Mouse (Mus musculus): Measurements from ENCODE around the gene Psme4. TPM values are rescaled to one million over a fixed set of nuclear protein-coding genes. Genes with fewer than 3 reads are reported as not detected.

Gene Psme4
- polyA plus RNA-seq, 1 experiment, result 102 TPM

DNA sequence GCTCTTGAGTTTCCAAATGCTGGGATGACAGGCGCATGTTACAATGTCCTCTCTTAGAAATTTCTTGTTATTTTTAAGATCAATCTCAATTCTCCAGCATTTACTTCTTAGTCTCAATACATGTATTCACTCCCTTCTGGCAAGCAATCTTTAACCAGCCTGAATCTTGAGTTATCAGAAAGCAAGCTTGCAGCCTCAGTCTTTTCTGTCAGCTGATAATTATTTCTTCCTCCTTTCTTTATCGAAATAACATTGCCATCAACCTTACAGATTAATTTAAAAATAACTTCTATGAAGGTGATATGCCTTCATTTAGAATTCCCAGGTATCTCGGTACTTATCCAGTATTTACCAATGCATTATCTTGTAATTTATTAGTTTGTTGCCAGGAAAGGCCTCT is 709 bp upstream of the Psme4 start:
- TF ChIP-seq CTCF (IDR thresholded peaks at IDR 0.05; ENCODE audit: control insufficient read depth, insufficient read depth, insufficient replicate concordance, low read depth, low read length), result no peak
- TF ChIP-seq POLR2A (IDR thresholded peaks at IDR 0.05; ENCODE audit: control insufficient read depth, low read depth, low read length), result no peak
- H3K4me1 ChIP-seq (ENCODE audit: control insufficient read depth, insufficient read depth, low read length), result no peaks in the 10 kb centered on the region; the same call in 1 of the 2 replicates
- H3K27me3 ChIP-seq (ENCODE audit: control insufficient read depth, insufficient read depth, low read length), result no peaks in the 10 kb centered on the region
- no peak overlapping the region for H3K4me3 ChIP-seq (ENCODE audit: control insufficient read depth, low read depth, low read length)
- H3K27ac ChIP-seq (ENCODE audit: control insufficient read depth, insufficient read depth, low read depth, low read length), result no peak overlapping the region
- H3K36me3 ChIP-seq (ENCODE audit: control insufficient read depth, insufficient read depth, low read length), result no peaks in the 10 kb centered on the region

DNA sequence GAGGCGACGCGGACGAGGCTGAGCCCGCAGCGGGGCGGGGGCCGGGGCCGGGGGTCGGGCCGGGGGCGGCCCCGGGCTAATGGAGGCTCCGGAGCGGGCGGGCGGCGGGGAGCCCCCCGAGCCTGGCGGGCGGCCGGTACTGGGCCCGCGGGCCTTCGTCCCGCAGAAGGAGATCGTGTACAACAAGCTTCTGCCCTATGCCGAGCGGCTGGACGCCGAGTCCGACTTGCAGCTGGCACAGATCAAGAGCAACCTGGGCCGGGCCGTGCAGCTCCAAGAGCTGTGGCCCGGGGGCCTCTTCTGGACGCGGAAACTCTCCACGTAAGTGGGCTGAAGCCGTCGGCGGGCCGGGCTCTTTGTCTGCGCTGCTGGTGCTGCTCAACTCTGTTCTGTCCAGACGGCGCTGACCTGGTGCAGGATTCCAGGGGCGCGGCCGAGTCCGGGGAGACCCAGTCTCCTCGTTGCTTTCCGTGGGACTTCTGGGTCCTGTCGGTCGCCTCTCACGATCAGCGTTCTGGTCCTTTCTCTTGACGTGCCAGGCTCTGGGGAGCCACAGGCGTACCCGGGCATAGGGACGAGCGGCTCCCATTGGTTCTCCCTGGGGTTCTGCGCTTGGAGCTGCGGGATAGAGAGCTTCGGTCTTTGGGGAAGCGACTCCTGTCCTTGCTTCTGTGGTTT is 517 bp downstream of the Psme4 start:
- H3K27me3 ChIP-seq (ENCODE audit: control insufficient read depth, insufficient read depth, low read length), result no peaks in the 10 kb centered on the region
- H3K4me3 ChIP-seq (ENCODE audit: control insufficient read depth, low read depth, low read length), result peak overlapping the region; percentile 92
- H3K36me3 ChIP-seq (ENCODE audit: control insufficient read depth, insufficient read depth, low read length), result no peaks in the 10 kb centered on the region
- H3K4me1 ChIP-seq (ENCODE audit: control insufficient read depth, insufficient read depth, low read length), result no peaks in the 10 kb centered on the region; the same call in 1 of the 2 replicates
- TF ChIP-seq CTCF (IDR thresholded peaks at IDR 0.05; ENCODE audit: control insufficient read depth, insufficient read depth, insufficient replicate concordance, low read depth, low read length) (no peak), POLR2A (IDR thresholded peaks at IDR 0.05; ENCODE audit: control insufficient read depth, low read depth, low read length) (no peak)
- H3K27ac ChIP-seq (ENCODE audit: control insufficient read depth, insufficient read depth, low read depth, low read length), result peak overlapping the region; percentile 81

DNA sequence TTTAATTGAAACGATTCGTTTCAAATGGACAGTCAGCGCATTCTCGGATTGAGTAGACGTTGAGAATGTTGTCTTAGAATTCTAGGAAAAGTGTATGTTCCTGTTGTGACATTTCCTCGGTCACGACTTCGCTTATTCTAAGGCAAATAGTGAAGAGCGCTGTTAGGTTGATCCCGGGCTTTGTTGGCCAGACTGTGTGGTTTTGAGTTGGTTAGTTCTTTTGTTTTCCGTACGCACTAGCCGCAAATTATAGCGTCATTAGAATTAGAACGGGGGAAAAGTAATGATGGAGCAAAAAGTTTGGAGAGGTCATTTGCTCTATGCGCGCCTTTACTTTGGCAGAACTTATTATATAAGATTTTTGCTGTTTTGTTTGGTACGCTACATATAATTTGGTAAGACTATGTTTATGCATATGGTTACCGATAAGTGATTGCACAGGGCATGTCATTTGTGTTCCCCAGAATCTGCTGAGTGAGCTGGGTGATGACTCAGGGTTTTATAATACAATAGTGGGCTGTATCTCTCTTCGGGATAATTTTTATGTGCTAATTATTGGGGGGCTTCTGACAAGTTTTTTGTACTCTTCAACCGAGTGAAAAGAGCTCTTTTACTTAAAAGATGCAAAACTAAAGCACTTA is 1.4 kb downstream of the Psme4 start:
- Histone ChIP-seq H3K4me3 (ENCODE audit: control insufficient read depth, low read depth, low read length) (peak overlapping the region; percentile 92), H3K36me3 (ENCODE audit: control insufficient read depth, insufficient read depth, low read length) (no peaks in the 10 kb centered on the region), H3K4me1 (ENCODE audit: control insufficient read depth, insufficient read depth, low read length) (no peaks in the 10 kb centered on the region; the same call in 1 of the 2 replicates), H3K27me3 (ENCODE audit: control insufficient read depth, insufficient read depth, low read length) (no peaks in the 10 kb centered on the region), H3K27ac (ENCODE audit: control insufficient read depth, insufficient read depth, low read depth, low read length) (peak overlapping the region; percentile 81)
- TF ChIP-seq CTCF (IDR thresholded peaks at IDR 0.05; ENCODE audit: control insufficient read depth, insufficient read depth, insufficient replicate concordance, low read depth, low read length), result no peak
- no peak for TF ChIP-seq POLR2A (IDR thresholded peaks at IDR 0.05; ENCODE audit: control insufficient read depth, low read depth, low read length)

DNA sequence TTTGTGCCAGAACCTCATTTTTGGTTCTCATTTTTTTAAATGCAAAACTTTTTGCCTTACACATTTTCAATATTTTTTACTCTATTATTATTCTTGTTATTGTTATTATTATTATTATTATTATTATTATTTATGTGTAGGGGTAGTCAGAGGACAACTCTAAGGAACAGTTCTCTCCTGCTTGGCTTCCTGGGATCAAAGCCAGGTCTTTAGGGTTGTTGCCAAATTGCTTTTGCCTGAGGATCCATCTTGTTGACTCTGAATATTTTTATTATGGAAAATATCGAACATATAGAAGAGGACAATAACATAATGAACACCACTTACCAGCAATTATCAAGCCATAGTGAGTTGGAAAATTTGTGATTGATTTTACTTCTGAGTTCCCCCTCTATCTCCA is 3.1 kb downstream of the Psme4 start:
- TF ChIP-seq CTCF (IDR thresholded peaks at IDR 0.05; ENCODE audit: control insufficient read depth, insufficient read depth, insufficient replicate concordance, low read depth, low read length), result no peak
- H3K36me3 ChIP-seq (ENCODE audit: control insufficient read depth, insufficient read depth, low read length), result no peaks in the 10 kb centered on the region
- no peak overlapping the region for H3K27ac ChIP-seq (ENCODE audit: control insufficient read depth, insufficient read depth, low read depth, low read length)
- no peak overlapping the region for H3K4me3 ChIP-seq (ENCODE audit: control insufficient read depth, low read depth, low read length)
- H3K4me1 ChIP-seq (ENCODE audit: control insufficient read depth, insufficient read depth, low read length), result no peaks in the 10 kb centered on the region; the same call in 1 of the 2 replicates
- H3K27me3 ChIP-seq (ENCODE audit: control insufficient read depth, insufficient read depth, low read length), result no peaks in the 10 kb centered on the region

DNA sequence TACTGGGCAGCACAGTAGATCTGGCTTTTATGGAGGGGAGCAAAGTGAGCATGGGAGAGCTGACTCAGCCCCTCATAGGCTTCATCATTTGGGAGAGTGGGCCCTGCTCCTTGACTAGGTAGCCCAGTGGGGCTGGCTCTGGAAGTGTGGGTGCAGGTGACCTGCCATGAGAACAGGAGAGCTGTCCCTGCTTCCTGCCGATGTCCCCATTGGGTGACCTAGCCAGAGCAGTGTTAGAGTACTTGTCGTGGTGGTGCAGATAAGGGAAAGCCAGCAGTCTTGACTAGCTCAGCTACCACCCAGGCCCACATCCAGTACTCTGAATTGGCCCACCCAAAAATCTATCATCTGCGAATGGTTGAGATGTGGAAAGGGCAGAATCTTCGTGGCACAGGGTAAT is 6.0 kb downstream of the Psme4 start:
- TF ChIP-seq CTCF (IDR thresholded peaks at IDR 0.05; ENCODE audit: control insufficient read depth, insufficient read depth, insufficient replicate concordance, low read depth, low read length), result no peak
- no peak for TF ChIP-seq POLR2A (IDR thresholded peaks at IDR 0.05; ENCODE audit: control insufficient read depth, low read depth, low read length)
- Histone ChIP-seq H3K27me3 (ENCODE audit: control insufficient read depth, insufficient read depth, low read length) (no peaks in the 10 kb centered on the region), H3K27ac (ENCODE audit: control insufficient read depth, insufficient read depth, low read depth, low read length) (no peak overlapping the region), H3K36me3 (ENCODE audit: control insufficient read depth, insufficient read depth, low read length) (no peaks in the 10 kb centered on the region), H3K4me3 (ENCODE audit: control insufficient read depth, low read depth, low read length) (no peak overlapping the region), H3K4me1 (ENCODE audit: control insufficient read depth, insufficient read depth, low read length) (no peaks in the 10 kb centered on the region; the same call in 1 of the 2 replicates)

DNA sequence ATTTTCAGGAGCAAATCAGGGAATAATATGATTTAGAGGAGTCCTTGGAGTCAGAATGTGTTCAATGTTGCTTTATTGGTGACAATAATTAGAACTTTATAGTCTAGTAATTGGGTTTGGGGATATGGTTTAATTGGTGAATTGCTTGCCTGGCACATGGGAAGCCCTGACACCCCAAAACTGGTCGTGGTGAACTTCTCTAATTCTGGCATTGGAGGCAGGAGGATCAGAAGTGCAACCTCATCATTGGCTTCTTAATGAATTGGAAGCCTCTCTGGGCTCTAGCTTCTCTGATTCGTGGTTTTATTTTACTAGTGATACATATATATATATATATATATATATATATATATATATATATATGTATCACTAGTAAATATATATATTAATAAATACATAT is 9.4 kb downstream of the Psme4 start:
- no peak overlapping the region for H3K27ac ChIP-seq (ENCODE audit: control insufficient read depth, insufficient read depth, low read depth, low read length)
- H3K27me3 ChIP-seq (ENCODE audit: control insufficient read depth, insufficient read depth, low read length), result no peaks in the 10 kb centered on the region
- no peaks in the 10 kb centered on the region for H3K36me3 ChIP-seq (ENCODE audit: control insufficient read depth, insufficient read depth, low read length)
- TF ChIP-seq CTCF (IDR thresholded peaks at IDR 0.05; ENCODE audit: control insufficient read depth, insufficient read depth, insufficient replicate concordance, low read depth, low read length) (no peak), POLR2A (IDR thresholded peaks at IDR 0.05; ENCODE audit: control insufficient read depth, low read depth, low read length) (no peak)
- H3K4me3 ChIP-seq (ENCODE audit: control insufficient read depth, low read depth, low read length), result no peak overlapping the region
- H3K4me1 ChIP-seq (ENCODE audit: control insufficient read depth, insufficient read depth, low read length), result peaks cover 5% of the 10 kb centered on the region; the same call in 1 of the 2 replicates

DNA sequence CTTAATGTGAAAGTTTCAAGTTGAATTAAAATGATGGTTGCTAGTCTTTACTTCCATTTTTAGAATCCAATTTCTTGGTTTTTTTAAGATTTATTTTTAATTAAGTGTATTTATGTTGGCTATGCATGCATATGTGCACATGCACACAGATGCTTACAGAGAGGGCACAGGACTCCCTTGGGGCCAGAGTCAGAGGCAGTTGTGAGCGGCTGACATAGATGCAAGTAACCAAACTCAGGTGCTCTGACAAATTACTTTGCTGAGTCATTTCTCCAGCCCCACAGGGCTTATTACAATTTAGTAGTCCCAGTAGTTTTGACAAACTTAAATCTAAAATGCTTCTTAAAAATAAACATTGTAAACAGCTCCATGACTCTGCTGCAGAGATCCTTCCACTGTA is 10.1 kb downstream of the Psme4 start:
- TF ChIP-seq CTCF (IDR thresholded peaks at IDR 0.05; ENCODE audit: control insufficient read depth, insufficient read depth, insufficient replicate concordance, low read depth, low read length) (no peak), POLR2A (IDR thresholded peaks at IDR 0.05; ENCODE audit: control insufficient read depth, low read depth, low read length) (no peak)
- H3K36me3 ChIP-seq (ENCODE audit: control insufficient read depth, insufficient read depth, low read length), result no peaks in the 10 kb centered on the region
- H3K27me3 ChIP-seq (ENCODE audit: control insufficient read depth, insufficient read depth, low read length), result no peaks in the 10 kb centered on the region
- no peak overlapping the region for H3K4me3 ChIP-seq (ENCODE audit: control insufficient read depth, low read depth, low read length)
- H3K4me1 ChIP-seq (ENCODE audit: control insufficient read depth, insufficient read depth, low read length), result peaks cover 5% of the 10 kb centered on the region; the same call in 1 of the 2 replicates
- H3K27ac ChIP-seq (ENCODE audit: control insufficient read depth, insufficient read depth, low read depth, low read length), result no peak overlapping the region
